Mouse (Mus musculus) adrenal gland, postnatal 25 days (tissue): ENCODE data around the gene Enpp7. TPM values are rescaled to one million over a fixed set of nuclear protein-coding genes. Genes with fewer than 3 reads are reported as not detected.

ENCODE experiments used
- DNase-seq: peaks from one replicate; pipeline ENCODE4 v3.0.0; 2021; ENCODE audit warnings: mixed read lengths
- long read RNA-seq: library from polyadenylated mRNA; stranded (forward); transcript quantifications from one replicate; pipeline ENCODE4 v2.0.0, GENCODE M21; 2021
- total RNA-seq: library from RNA; stranded (reverse); gene quantifications from 2 replicates; pipeline ENCODE4 v1.2.3, GENCODE M21; 2021

Enpp7 gene
- total RNA-seq: not detected in 2 replicates
- long read RNA-seq: 0 reads

DNA sequence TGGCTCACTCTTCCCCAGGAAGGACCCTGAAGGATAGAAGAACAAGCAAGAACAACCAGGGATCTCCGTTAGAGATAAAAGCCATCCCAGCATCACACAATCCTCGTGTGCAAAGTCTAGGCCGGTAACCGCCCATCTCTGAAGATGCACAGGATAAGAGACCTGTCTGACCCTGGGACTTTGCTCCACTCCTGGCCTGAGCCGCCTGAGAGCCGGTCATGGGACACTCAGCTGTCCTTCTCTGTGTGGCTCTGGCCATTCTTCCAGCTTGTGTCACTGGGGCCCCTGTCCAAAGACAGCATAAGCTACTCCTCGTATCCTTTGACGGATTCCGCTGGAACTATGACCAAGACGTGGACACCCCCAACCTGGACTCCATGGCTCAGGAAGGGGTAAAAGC lies at the start of gene Enpp7:
Gene Enpp7, plus strand, starts transcription at position 190 of the 400 bp plus-strand sequence.
- DNase-seq: no peak

DNA sequence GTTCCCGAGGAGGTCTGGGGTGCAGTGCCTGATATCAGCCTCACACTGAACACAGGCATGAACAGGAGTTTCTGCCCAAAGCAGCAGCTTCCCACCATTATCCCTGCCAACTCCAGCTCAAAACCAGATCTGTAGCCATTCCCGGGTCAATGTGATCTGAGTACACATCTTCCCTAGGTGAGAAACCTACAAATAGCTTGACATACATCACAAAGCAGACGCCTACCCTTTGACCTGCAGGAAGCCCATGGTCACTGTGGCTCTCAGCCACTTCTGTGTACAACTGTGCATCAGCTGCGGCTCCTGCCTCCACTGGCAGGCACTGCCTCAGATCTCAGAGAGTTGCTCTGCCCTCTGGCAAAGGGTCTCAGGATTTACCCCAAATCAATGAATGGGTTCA lies 48.3 kb upstream of the Enpp7 start:
- no peak for DNase-seq

DNA sequence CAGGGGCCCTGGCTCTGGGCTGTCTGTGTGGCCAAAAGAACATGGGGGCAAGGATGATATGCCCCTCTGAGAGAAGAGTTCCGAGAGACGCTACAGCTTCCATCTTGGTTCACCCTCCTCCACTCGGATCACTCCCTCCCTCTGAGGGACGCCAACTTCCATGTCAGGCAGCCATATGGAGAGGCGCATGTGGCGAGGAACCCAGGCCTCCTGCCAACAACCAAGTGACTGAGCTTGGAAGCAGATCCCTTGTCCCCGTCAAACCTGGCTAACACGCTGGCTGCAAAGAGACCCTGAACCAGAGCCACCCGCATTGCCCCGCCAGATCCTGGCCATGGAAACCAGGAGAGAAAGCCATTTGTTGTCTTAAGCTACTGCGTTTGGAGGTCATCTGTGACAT lies 47.4 kb upstream of the Enpp7 start:
- peak; percentile 27 for DNase-seq

DNA sequence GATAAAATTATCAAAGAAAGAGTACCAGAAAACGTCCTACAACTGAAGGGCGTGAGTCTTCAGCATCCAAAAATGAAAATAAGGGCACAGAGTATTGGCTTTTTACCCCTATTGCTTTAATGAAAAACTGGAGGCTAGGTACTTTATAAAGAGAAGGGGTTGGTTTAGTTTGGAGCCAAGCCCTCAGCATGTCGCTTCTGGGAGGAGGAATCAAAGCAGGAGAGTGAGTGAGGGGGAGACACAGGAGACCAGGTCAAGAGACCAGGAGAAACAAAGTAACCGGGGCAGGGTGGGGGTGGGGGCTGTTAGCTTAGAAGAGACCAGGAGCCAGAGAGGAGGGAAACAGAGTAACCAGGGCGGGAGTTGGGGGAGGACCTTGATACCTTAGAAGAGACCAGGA lies 46.7 kb upstream of the Enpp7 start:
- no peak for DNase-seq

DNA sequence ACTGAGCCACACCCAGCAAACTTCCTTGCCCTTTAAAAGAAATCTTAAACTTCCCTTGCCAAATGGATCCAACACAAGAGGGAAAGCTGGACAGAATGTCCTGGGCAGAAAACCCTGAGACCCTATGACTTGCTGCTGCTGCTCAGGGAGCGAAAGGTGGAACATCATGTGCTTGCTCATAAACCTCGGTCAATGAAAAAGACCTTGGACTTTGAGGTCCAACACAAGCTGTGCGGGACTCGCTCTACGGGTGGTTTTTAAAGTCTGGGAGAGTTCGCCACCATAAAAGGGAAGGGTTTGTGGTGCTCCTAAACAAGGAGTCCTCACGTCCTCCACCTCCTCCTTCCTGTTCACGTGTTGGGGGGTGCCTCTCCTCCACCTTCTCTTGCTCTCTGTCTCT lies 42.1 kb upstream of the Enpp7 start:
- DNase-seq: no peak

DNA sequence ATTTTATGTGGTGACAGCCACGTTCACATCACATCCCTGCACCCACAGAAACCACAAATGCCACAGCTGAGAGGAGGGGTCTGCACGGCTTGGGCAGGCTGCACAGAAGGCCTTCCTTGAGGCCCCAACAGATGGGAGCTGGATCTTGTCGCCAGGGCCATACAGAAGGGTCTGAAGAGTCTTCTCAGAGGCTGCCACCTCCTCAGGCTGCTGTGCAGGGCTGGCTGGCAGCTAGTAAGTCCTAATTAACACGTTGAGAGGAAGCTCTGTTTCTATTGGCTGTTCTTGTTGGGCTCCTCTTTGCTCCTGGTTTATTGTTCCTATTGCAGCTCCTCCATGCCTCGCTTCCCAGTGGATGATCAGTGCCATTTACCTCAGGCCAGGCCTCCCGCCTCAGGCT lies 33.0 kb upstream of the Enpp7 start:
- DNase-seq: no peak

DNA sequence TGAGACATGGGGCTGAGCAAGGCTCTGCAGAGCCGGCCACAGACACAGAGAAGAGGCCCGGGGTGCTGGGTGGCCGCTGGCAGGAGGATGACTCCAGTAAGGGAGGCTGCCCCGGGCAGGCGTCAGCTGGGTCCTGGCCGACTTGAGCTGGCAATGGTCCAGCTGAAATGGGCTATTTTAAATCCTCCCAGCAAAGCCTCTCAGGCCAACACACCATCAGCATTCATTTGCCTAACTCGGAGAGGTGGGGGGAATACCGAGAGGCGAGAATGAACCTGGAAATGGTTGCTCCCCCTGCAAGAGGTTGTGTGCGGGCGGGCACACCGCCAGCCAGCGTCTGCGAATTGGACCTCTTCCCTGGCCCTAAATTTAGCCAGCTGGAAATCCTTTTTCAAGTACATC lies 30.9 kb upstream of the Enpp7 start:
- peak; percentile 8 for DNase-seq

DNA sequence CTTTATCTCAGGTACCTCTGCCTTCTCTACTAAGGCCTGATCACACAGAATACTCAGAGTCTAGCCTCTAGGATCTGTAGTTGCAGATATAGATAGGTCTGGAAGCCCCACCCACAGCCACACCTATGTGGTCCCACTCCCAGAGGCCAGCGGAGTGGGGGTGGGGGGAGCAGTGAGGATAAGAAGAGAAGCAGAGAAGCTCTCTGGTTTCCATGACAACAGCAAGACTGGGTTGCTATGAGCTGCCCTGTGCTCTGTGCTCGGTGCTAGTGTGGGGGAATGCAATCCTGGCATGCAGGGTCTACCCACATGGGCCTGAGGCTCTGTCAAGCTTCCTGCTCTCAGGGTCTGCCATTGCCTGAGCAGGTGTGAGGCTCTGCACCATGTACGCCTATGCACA lies 27.3 kb upstream of the Enpp7 start:
- DNase-seq: no peak

DNA sequence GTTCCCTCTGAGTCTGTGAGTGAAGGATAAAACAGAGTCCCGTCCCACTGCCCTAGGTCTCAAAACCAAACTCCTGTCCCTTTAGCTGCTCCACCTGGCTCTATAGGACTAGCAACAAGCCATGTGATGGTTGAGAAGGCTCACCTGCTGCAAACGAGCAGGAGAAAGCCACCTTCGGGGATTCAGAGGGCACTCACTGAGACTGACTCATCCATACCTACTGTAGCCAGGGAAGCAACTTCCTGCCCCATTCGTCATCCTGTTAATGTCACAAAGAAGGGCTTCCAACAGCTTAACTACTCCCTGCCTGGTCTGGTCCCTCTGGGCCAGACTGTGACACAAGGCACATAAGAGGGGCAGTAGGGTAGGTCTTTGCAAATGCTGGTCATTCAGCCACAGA lies 25.5 kb upstream of the Enpp7 start:
- DNase-seq: no peak

DNA sequence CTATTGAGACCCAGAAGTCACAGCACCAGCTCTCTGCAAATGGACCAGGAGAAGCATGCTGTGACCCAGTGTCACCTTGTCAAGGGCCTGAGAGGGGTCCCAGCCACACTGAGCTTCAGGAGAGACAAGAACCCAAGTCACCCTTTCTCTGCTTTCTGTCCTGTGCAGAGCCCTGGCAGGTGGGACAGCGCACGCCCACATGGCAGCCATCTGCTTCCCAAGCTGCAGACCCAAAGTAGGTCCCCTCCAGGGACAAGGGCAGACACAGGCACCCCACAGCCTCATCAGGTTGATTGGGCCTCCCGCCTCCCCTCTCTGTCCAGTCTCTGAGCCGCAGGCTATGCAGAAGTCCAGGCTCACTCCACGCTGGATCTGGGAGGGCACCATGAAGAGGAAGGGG lies 24.1 kb upstream of the Enpp7 start:
- no peak for DNase-seq

DNA sequence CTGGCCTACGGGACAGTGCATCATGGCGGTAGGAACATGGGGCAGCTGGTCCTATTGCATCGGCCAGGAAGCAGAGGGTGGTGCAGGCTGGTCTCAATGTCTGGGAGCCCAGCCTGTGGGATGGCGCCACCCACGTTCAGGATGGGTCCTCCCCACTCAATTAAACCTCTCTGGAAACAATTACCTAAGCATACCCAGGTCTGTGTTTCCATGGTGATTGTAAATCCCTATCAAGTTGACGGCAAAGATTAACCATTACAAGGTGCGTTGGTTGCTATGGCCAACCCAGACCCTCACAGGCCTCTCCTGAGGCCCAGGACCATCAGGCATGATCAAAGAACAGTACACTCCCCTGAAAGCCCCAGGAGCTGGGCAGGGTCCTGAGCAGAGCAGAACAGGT lies 22.9 kb upstream of the Enpp7 start:
- DNase-seq: no peak

DNA sequence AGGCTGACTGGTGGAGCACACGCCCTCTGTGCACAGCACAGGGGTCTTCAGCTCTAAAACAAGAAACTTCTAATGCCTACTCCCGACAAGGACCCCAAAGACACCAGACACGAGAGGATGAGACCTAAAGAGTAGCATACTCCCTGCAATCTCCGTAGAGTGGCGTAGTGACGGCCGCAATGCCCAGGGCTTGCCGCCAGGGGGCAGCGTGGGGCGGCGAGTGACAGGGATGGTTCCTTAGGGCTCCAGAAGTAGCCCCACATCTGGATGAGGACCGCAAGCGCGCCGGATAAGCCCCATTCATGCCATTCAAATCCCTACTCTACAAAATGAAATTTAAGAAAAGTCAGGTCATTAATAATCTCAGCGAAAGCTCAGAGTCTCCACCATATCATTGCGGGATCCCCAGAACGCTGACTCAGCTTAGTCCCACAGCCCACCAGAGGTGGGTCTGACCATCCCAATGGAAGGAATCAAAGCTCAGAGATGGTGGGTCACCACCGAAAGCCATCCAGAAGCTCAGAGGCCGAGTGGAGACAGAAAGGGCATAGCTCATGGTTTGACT lies 16.4 kb upstream of the Enpp7 start:
- peak; percentile 55 for DNase-seq

DNA sequence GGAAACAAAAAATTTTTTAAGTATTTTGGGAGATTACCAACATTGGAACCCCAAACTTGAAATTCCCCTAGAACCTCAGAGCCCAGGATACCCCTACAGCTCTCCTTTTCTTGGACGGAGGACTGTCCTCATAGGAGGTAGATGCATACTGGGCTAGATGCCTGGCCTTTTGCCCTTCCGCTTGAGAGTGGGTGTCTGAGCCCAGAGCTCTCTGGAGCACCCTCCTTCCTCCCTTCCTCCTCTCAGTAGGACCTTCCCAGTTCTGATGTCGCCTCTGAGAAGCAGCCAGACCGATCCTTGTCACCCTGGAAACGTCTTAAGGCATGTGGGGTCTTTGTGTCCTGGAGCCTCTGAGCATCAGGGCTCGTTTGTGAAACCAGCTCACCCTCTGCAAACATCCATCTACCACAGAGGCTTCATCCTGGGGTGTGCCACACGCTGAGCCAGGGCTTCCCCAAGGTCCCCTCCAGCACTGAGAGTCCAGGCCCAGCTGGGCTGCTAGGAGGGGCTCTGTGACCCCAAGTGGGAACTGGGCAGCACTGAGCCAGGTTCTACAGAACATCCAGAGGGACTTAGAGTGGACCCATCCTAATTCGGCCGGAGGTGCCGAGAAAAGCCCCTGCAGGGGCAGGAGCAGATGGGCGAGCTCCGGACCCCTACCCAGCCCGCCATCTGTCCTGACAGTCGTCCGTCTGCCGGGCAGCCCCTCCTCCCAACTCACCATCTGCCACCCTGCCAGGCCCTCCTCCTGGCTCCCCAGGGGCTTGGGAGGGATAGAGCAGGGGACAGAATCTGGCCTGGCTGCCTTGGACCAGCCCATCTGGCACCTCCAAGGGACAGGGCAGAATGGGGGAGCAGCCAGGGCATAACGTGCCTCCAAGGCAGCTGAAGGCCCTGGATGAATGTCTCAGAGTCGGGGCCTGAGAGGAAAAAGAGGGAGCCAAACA lies 15.3 kb upstream of the Enpp7 start:
- DNase-seq: peak; percentile 23

DNA sequence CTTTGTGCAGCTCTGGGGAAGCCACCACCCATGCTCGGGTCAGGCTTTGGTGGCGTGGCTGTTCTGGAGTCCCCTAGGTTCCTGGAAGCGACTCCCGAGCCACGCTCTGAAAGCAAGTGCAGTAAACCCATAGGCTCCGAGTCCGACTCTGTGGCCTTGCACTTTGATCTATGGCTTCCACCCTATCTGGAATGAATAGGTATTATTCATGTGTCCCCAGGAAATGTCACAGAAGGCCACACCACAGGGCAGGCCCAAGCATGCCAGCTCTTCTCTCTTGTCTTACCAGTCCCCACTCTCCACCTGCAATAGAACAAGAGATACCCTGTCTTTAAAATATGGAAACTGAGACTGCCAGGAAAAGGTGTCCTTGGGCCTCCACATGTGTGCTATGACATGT lies 13.6 kb upstream of the Enpp7 start:
- no peak for DNase-seq

DNA sequence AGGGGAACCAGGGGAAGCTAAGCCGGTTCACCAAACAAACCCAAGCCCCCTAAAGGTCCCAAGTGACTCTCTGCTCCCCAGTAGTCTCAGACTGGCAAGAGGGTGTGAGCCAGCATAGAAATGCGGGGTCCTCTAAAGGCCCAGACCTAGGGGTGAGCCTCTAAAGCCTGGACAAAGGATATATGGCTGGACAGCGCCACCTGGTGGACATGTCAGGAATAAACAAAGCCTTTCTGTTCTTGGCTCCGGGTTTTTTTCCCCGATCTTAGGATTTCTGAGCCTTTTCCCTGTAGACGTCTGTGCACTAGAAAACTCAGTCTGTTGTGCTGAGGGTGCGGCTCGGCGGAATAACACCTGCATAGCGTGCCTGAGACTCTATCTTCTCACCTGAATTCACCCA lies 12.6 kb upstream of the Enpp7 start:
- peak; percentile 66 for DNase-seq

DNA sequence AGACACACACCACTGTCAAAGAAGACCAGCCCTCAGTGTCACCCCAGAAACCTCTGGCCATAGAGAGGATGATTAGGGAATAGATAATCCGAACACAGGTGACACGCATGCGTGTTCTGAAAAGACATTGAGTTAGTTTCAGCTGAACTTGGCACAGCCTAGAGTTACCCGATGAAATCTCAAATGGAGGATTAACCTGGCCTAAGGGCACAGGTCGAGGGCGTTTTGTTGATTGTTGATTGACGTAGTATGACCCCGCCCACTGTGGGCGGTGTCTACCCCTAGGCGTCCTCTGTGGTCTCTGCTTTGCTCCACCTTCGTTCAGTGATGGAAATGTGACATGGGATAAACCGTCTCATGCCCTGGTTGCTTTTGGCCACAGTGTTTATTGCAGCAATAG lies 12.1 kb upstream of the Enpp7 start:
- DNase-seq: no peak

DNA sequence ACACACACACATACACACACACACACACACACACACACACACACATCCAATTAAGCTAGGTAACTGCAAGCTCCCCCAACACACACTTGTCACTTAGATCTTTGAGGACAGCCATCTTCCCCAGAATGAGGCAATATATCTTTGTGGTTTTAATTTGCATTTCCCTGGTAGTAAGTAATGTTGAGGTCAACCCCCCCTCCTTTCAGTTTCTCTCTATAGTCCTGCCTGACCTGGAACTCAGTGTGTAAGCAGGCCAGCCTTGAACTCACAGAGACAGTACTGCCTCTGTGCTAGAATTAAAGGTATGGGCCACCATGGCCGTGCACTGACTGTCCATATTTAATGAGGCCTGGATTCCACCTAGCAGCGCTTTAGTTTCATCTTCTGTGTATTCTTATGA lies 7.6 kb upstream of the Enpp7 start:
- DNase-seq: no peak

DNA sequence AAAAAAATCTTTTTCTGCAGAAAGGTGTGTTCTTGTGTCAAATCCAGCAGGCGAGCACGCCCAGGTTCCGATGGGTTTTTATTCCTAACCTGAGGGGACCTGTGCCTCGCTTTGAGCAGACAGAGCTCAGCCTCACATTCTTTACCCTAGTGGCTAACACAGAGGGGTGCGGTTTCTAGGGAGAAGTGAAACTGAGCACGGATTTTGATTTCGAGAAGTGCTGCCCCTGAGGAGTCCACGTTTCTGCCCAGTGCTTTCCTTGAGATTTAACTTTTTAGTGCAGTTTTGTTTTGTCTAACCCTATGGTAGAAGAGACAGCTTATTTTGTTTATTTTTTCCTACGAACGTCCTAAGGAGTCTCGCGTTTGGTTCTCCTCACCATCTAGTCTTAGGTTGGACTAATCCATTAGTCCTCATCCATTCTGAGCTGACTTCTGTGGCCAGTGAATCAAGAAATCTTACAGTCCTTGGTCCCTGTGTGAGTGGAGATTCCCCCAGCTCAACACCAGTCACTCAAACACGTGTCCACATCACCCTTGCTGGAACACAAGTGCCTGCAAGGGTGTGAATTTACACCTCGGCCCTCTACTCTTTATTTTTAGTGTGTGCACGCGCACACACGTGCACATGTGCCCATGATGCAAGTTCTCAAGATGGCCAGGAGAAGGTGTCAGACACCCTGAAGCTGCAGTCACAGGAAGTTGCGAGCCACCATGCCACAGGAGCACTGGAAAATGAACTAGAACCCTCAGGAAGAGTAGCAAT lies 6.8 kb upstream of the Enpp7 start:
- no peak for DNase-seq

DNA sequence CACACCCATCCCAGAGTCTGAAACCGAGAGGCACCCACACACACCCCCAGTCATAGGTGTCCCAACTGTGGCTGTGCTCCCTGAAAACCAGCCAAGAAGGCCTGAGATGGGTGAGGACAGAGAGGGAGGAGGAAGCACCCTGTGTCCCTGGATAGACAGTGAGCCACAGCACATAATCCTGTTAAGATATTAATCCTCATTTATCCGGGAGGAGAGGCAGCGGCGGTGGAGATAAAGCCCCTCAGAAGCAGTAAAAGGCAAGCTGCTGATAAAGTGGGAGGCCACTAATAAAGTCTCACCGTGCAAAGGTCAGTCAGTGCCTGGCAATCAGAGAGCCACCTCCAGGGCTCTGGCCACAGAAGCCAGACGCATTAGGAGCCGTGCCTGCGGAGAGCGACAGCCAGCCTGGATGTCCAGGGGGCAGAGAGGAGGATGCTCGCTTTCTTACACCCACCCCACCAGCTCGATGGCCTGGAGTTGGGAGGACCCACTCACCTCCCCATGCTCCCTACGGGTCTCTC lies 5.3 kb upstream of the Enpp7 start:
- DNase-seq: no peak

DNA sequence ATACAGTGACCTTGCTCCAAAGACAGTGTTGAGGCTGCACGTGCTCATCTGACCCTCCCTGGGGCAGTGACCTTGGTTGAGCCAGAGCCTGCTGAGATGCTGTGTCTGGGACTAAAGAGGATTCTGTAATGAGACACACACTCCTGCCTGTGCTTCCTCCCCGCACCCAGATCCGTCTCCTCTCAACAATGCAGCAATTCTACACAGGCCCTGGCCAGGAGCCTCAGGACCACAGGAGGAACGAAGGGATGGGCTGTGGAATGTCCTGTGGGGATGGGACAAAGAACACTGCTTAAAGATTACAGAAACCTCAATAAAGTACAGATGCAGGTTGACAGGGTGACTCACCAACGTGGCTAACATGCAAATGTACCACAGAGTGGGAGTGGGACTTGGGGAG lies 2.4 kb upstream of the Enpp7 start:
- no peak for DNase-seq

DNA sequence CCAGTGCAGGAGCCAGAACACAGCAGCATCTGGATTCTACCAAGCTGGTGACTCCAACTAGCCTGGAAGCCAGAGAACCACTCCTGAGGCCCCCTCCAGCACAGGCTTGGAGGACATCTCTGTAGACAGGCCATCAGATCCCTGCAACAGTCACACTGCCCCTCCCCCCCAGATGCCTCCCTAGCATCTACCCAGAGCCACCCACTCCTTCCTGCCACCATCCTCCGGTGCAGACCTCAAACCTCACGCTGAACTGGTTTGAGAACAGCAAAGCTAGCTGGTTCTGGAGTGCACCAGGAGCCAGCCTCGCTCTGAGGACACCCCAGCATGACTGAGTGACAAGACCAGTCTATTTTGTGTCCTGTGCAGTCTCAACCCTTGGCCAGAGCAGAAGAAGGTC lies 4.8 kb downstream of the Enpp7 start:
- DNase-seq: no peak

DNA sequence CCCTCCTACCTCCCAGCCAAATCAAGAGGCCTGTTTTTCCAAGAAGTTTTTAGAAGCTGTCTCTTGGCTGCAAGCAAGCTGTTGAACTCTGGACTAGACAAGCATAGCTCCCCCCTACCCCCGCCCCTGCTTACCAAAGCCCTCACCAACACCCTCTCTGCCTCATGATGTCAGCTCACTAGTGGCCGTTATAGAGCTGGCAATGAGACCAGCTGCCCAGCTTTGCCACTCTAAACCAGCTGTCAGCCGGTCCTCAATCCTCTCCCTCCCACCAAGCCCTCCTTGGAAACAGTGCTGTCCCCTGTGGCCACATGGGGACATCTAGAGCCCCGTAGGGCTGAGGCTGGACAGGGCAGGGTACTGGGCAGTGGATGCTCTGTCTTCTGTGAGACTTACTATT lies 7.5 kb downstream of the Enpp7 start:
- no peak for DNase-seq

DNA sequence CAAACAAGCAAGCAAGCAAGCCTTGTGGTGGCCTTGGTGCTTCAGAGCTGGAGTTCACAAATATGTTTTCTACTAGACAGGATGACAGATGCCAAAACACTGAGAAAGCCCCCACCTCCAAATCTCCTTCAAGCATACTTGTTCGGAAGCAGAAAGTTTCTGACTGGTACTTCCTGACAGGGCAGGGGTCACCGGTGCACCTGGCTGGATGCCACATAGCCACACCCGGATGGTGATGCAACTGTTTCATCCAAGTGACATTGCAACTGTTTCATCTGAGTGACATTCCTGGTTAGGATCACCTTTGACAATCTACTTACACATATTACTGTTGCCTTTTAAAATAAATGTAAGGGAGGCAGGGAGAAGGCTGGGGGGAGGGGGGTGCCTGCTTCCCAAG lies 9.2 kb downstream of the Enpp7 start:
- DNase-seq: no peak
